Mouse (Mus musculus) lung, embryonic 15.5 days (tissue): ENCODE results near the gene Ccl2. TPM values are rescaled to one million over a fixed set of nuclear protein-coding genes. Genes with fewer than 3 reads are reported as not detected.

Source experiments
- ATAC-seq: fragments of 200-750 bp; cut with Nextera tagmentation; 2 replicates; pipeline ENCODE4 v1.8.0; 2017; ENCODE audit warnings: moderate number of reproducible peaks, borderline replicate concordance; ENCODE audit not compliant: low FRiP score, low TSS enrichment; ENCODE audit errors: extremely low read depth
- H3K27ac ChIP-seq: fragments of 300-500 bp; sonication (generic); 2 replicates; pipeline ENCODE4 v1.5.1; 2015; ENCODE audit warnings: moderate library complexity, mild to moderate bottlenecking, inconsistent platforms
- H3K27me3 ChIP-seq: fragments of 300-500 bp; sonication (generic); 2 replicates; pipeline ENCODE4 v1.6.1; 2015; ENCODE audit warnings: inconsistent platforms
- H3K36me3 ChIP-seq: fragments of 300-500 bp; sonication (generic); 2 replicates; pipeline ENCODE4 v1.6.1; 2015; ENCODE audit warnings: inconsistent platforms
- H3K4me1 ChIP-seq: fragments of 300-500 bp; sonication (generic); 2 replicates; pipeline ENCODE4 v1.6.1; 2015; ENCODE audit warnings: inconsistent platforms
- H3K4me2 ChIP-seq: fragments of 300-500 bp; sonication (generic); 2 replicates; pipeline ENCODE4 v1.6.1; 2015; ENCODE audit warnings: inconsistent platforms, mild to moderate bottlenecking, moderate library complexity
- H3K4me3 ChIP-seq: fragments of 300-500 bp; sonication (generic); 2 replicates; pipeline ENCODE4 v1.5.1; 2015; ENCODE audit warnings: mild to moderate bottlenecking, inconsistent platforms
- H3K9ac ChIP-seq: fragments of 300-500 bp; sonication (generic); 2 replicates; pipeline ENCODE4 v1.6.1; 2015; ENCODE audit warnings: inconsistent platforms
- H3K9me3 ChIP-seq: fragments of 300-500 bp; sonication (generic); 2 replicates; pipeline ENCODE4 v1.6.1; 2016; ENCODE audit warnings: inconsistent platforms
- WGBS: fragments of 180-500 bp; shearing (Covaris S2); methylation state at CpG from one replicate; pipeline ENCODE4 v1.1.7; 2015; 5-methylcytosine and 5-hydroxymethylcytosine counted together
- polyA plus RNA-seq: library from polyadenylated mRNA; unstranded; fragments of >200 nt; fragmentation: Nextera tagmentation; extraction: Ambion mirVana; gene quantifications from 2 replicates; pipeline ENCODE4 v1.2.1, GENCODE M21; 2015

Gene Ccl2
- 26.0 and 29.9 TPM in 2 replicates for polyA plus RNA-seq

GRCm38 (mm10) chr11:82035356-82035755 is at the start of gene Ccl2:
Gene Ccl2, plus strand, starts transcription at chr11:82035571.
- Histone ChIP-seq H3K9me3 (no peaks in the 10 kb centered on the region), H3K4me2 (peak within 1 kb of the TSS; percentile 17; the same call in 1 of the 2 replicates), H3K27me3 (no peaks in the 10 kb centered on the region), H3K9ac (no peak within 1 kb of the TSS), H3K27ac (peak within 1 kb of the TSS; percentile 37; the same call in 1 of the 2 replicates), H3K4me1 (peaks cover 49% of the 10 kb centered on the region), H3K36me3 (no peaks in the 10 kb centered on the region), H3K4me3 (no peak within 1 kb of the TSS)
- 16% methylated on average over 5 of the region's 5 CpGs for WGBS
- peak; percentile 74; the same call in 1 of the 2 replicates for ATAC-seq

- Histone ChIP-seq H3K9ac (no peak overlapping the region), H3K36me3 (no peaks in the 10 kb centered on the region), H3K27ac (no peak overlapping the region), H3K4me1 (no peaks in the 10 kb centered on the region), H3K4me3 (no peak overlapping the region), H3K4me2 (no peak overlapping the region), H3K27me3 (peaks cover 3% of the 10 kb centered on the region; the same call in 1 of the 2 replicates), H3K9me3 (no peaks in the 10 kb centered on the region)
- ATAC-seq = no peak
- WGBS = 67% methylated on average over 10 of the region's 10 CpGs
These were observed 39.1 kb upstream of the Ccl2 start for GRCm38 (mm10) chr11:81996172-81996841.

- H3K9ac ChIP-seq = no peak overlapping the region
- no peak overlapping the region for H3K27ac ChIP-seq
- H3K4me2 ChIP-seq = no peak overlapping the region
- no peaks in the 10 kb centered on the region for H3K4me1 ChIP-seq
- no peak for ATAC-seq
- no peak overlapping the region for H3K4me3 ChIP-seq
- WGBS = 86% methylated on average over 5 of the region's 5 CpGs
- H3K36me3 ChIP-seq = no peaks in the 10 kb centered on the region
- no peaks in the 10 kb centered on the region for H3K9me3 ChIP-seq
- no peaks in the 10 kb centered on the region for H3K27me3 ChIP-seq
These were observed 38.3 kb upstream of the Ccl2 start for GRCm38 (mm10) chr11:81997085-81997484.

GRCm38 (mm10) chr11:81998646-81999045 is 36.7 kb upstream of the Ccl2 start:
- 92% methylated on average over 3 of the region's 3 CpGs for WGBS
- H3K36me3 ChIP-seq = no peaks in the 10 kb centered on the region
- H3K4me2 ChIP-seq = no peak overlapping the region
- no peak overlapping the region for H3K27ac ChIP-seq
- no peak overlapping the region for H3K9ac ChIP-seq
- ATAC-seq = no peak
- no peaks in the 10 kb centered on the region for H3K27me3 ChIP-seq
- no peaks in the 10 kb centered on the region for H3K9me3 ChIP-seq
- H3K4me1 ChIP-seq = no peaks in the 10 kb centered on the region
- no peak overlapping the region for H3K4me3 ChIP-seq

- ATAC-seq = no peak
- Histone ChIP-seq H3K4me3 (no peak overlapping the region), H3K36me3 (no peaks in the 10 kb centered on the region), H3K9ac (no peak overlapping the region), H3K4me2 (no peak overlapping the region), H3K27me3 (no peaks in the 10 kb centered on the region), H3K9me3 (no peaks in the 10 kb centered on the region), H3K27ac (no peak overlapping the region), H3K4me1 (no peaks in the 10 kb centered on the region)
- WGBS = 68% methylated on average over 4 of the region's 4 CpGs
These were observed 35.9 kb upstream of the Ccl2 start for GRCm38 (mm10) chr11:81999469-81999868.

- Histone ChIP-seq H3K4me3 (no peak overlapping the region), H3K9me3 (no peaks in the 10 kb centered on the region), H3K27me3 (no peaks in the 10 kb centered on the region), H3K36me3 (no peaks in the 10 kb centered on the region), H3K4me1 (no peaks in the 10 kb centered on the region), H3K4me2 (no peak overlapping the region), H3K27ac (no peak overlapping the region), H3K9ac (no peak overlapping the region)
- WGBS = 60% methylated on average over 5 of the region's 5 CpGs
- no peak for ATAC-seq
These were observed 34.8 kb upstream of the Ccl2 start for GRCm38 (mm10) chr11:82000581-82000980.

- Histone ChIP-seq H3K36me3 (no peaks in the 10 kb centered on the region), H3K27ac (no peak overlapping the region), H3K4me2 (no peak overlapping the region), H3K4me3 (no peak overlapping the region), H3K9ac (no peak overlapping the region), H3K9me3 (no peaks in the 10 kb centered on the region), H3K27me3 (no peaks in the 10 kb centered on the region), H3K4me1 (peaks cover 14% of the 10 kb centered on the region)
- ATAC-seq = no peak
- WGBS = 52% methylated on average over 2 of the region's 2 CpGs
These were observed 30.6 kb upstream of the Ccl2 start for GRCm38 (mm10) chr11:82004810-82005209.

GRCm38 (mm10) chr11:82006796-82007423 is 28.5 kb upstream of the Ccl2 start:
- H3K27ac ChIP-seq = peak overlapping the region; percentile 75
- H3K27me3 ChIP-seq = no peaks in the 10 kb centered on the region
- no peaks in the 10 kb centered on the region for H3K36me3 ChIP-seq
- WGBS = 29% methylated on average over 12 of the region's 12 CpGs
- H3K4me2 ChIP-seq = peak overlapping the region; percentile 9; the same call in 1 of the 2 replicates
- H3K9ac ChIP-seq = no peak overlapping the region
- peak; percentile 84 for ATAC-seq
- H3K4me1 ChIP-seq = peaks cover 14% of the 10 kb centered on the region
- no peaks in the 10 kb centered on the region for H3K9me3 ChIP-seq
- no peak overlapping the region for H3K4me3 ChIP-seq

- no peaks in the 10 kb centered on the region for H3K36me3 ChIP-seq
- no peak overlapping the region for H3K4me3 ChIP-seq
- H3K27ac ChIP-seq = no peak overlapping the region
- WGBS = 94% methylated on average over 3 of the region's 3 CpGs
- ATAC-seq = no peak
- H3K4me1 ChIP-seq = peaks cover 14% of the 10 kb centered on the region
- no peaks in the 10 kb centered on the region for H3K9me3 ChIP-seq
- no peak overlapping the region for H3K9ac ChIP-seq
- H3K4me2 ChIP-seq = no peak overlapping the region
- H3K27me3 ChIP-seq = no peaks in the 10 kb centered on the region
These were observed 25.3 kb upstream of the Ccl2 start for GRCm38 (mm10) chr11:82010115-82010514.

- WGBS = 54% methylated on average over 8 of the region's 8 CpGs
- H3K27me3 ChIP-seq = no peaks in the 10 kb centered on the region
- ATAC-seq = no peak
These were observed 23.8 kb upstream of the Ccl2 start for GRCm38 (mm10) chr11:82011411-82012193.

GRCm38 (mm10) chr11:82013756-82014155 is 21.6 kb upstream of the Ccl2 start:
- no peaks in the 10 kb centered on the region for H3K9me3 ChIP-seq
- H3K4me1 ChIP-seq = no peaks in the 10 kb centered on the region
- no peaks in the 10 kb centered on the region for H3K36me3 ChIP-seq
- 12% methylated on average over 1 of the region's 1 CpGs for WGBS
- H3K27me3 ChIP-seq = no peaks in the 10 kb centered on the region
- no peak overlapping the region for H3K9ac ChIP-seq
- no peak overlapping the region for H3K27ac ChIP-seq
- H3K4me3 ChIP-seq = no peak overlapping the region
- H3K4me2 ChIP-seq = no peak overlapping the region
- ATAC-seq = 0 out of 2 replicates have a peak, but pooled peaks have one; percentile 10

More at GRCm38 (mm10) chr11:82011411-82012193, 23.8 kb upstream of the Ccl2 start:
- Histone ChIP-seq H3K9me3 (no peaks in the 10 kb centered on the region), H3K27ac (no peak overlapping the region), H3K9ac (no peak overlapping the region), H3K4me1 (peaks cover 12% of the 10 kb centered on the region), H3K36me3 (no peaks in the 10 kb centered on the region), H3K4me2 (no peak overlapping the region), H3K4me3 (no peak overlapping the region)

- no peaks in the 10 kb centered on the region for H3K4me1 ChIP-seq
- no peak overlapping the region for H3K9ac ChIP-seq
- WGBS = 36% methylated on average over 2 of the region's 2 CpGs
- no peaks in the 10 kb centered on the region for H3K36me3 ChIP-seq
- ATAC-seq = no peak
- H3K4me2 ChIP-seq = no peak overlapping the region
- H3K4me3 ChIP-seq = no peak overlapping the region
- no peaks in the 10 kb centered on the region for H3K9me3 ChIP-seq
- no peaks in the 10 kb centered on the region for H3K27me3 ChIP-seq
- no peak overlapping the region for H3K27ac ChIP-seq
These were observed 20.3 kb upstream of the Ccl2 start for GRCm38 (mm10) chr11:82015066-82015465.
